Mouse (Mus musculus): ENCODE data around the gene Grin2d. TPM values are rescaled to one million over a fixed set of nuclear protein-coding genes. Genes with fewer than 3 reads are reported as not detected.

Gene Grin2d
- polyA plus RNA-seq, 1 experiment from 2014 or later = 4.3 TPM

DNA sequence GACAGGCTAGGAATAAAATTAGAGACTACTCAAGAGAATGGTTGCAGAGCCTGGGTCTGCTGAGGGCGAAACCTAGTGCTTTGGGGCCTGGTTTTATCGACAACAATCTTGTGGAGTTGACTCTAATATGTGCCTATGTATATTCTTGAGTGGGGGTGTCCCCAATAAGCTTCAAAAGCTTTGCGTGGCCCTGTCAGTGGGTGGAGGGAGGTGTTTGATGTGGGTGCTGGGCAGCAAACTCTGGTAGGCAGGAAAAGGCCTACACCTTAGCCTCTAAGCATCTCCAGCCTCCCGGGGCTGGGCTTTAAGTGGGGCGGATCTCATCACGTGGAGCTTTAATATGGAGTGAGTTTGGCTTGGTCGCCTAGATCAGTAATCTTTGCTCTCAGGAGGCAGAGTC lies 79.2 kb downstream of the Grin2d start:
- no peaks in the 10 kb centered on the region for H3K9me3 ChIP-seq
- H3K27ac ChIP-seq (replicated peaks) = no peak overlapping the region
- WGBS = 59% methylated on average over 7 of the region's 7 CpGs
- H3K27me3 ChIP-seq = no peaks in the 10 kb centered on the region
- no peak overlapping the region for H3K4me2 ChIP-seq
- peaks cover 64% of the 10 kb centered on the region for H3K36me3 ChIP-seq
- no peak overlapping the region for H3K9ac ChIP-seq
- no peak overlapping the region for H3K4me3 ChIP-seq
- ATAC-seq (ENCODE audit: low FRiP score, low read depth) = no peak
- peaks cover 26% of the 10 kb centered on the region for H3K4me1 ChIP-seq (replicated peaks)

DNA sequence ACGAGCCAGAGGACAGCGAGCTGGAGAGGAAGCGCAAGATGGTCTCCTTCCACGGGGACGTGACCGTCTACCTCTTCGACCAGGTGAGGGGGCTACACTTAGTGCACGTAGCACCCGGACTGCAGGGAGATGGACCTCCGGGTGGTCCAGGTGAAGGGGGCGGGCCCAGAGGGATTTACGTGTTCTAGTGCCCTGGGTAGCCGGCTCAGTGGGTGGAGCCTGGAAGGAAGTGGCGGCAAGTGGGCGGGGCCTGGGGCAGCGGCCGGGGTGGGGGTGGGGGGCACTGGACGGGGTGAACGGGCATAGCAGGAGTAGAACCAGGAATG lies 79.7 kb downstream of the Grin2d start:
- H3K9me3 ChIP-seq = no peaks in the 10 kb centered on the region
- no peak for ATAC-seq (ENCODE audit: low FRiP score, low read depth)
- no peak overlapping the region for H3K27ac ChIP-seq (replicated peaks)
- peak overlapping the region; percentile 53 for H3K4me2 ChIP-seq
- H3K4me1 ChIP-seq (replicated peaks) = peaks cover 26% of the 10 kb centered on the region
- peaks cover 64% of the 10 kb centered on the region for H3K36me3 ChIP-seq
- WGBS = 5% methylated on average over 19 of the region's 19 CpGs
- H3K4me3 ChIP-seq = peak overlapping the region; percentile 19
- H3K27me3 ChIP-seq = no peaks in the 10 kb centered on the region
- peak overlapping the region; percentile 30; the same call in 1 of the 2 replicates for H3K9ac ChIP-seq

- 4% methylated on average over 58 of the region's 60 CpGs for WGBS
Observed at GRCm38 (mm10) chr7:45797661-45798510, 80.3 kb downstream of the Grin2d start.

DNA sequence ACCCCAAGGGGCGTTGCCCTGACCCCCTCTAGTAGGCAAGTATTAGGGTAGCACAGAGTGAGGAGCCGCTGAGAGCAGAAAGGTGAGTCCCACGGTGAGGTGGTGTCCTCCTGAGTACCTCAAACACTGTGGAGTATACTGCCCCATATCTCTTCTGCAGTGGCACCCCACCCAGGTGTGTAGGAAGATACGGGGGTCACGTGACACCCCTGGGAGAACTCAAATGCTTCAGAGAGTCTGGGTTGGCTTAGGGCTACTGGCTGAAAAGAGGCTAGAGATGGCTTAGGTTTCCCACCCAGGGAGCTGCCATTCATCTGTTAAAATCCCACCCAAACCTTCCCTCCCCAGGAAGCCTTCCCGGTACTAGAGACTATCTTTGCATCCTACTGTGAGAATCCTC lies 81.2 kb downstream of the Grin2d start:
- ATAC-seq (ENCODE audit: low FRiP score, low read depth) = no peak
- Histone ChIP-seq H3K36me3 (peaks cover 63% of the 10 kb centered on the region), H3K4me2 (peak overlapping the region; percentile 53; the same call in 1 of the 2 replicates), H3K4me1 (replicated peaks) (peaks cover 26% of the 10 kb centered on the region), H3K9ac (no peak overlapping the region), H3K9me3 (no peaks in the 10 kb centered on the region), H3K27ac (replicated peaks) (no peak overlapping the region), H3K4me3 (no peak overlapping the region), H3K27me3 (no peaks in the 10 kb centered on the region)
- WGBS = 55% methylated on average over 6 of the region's 6 CpGs

More at GRCm38 (mm10) chr7:45797661-45798510, 80.3 kb downstream of the Grin2d start:
- Histone ChIP-seq H3K36me3 (peaks cover 65% of the 10 kb centered on the region), H3K9ac (peak overlapping the region; percentile 30; the same call in 1 of the 2 replicates), H3K4me2 (peak overlapping the region; percentile 53), H3K27ac (replicated peaks) (no peak overlapping the region), H3K4me1 (replicated peaks) (peaks cover 26% of the 10 kb centered on the region), H3K9me3 (no peaks in the 10 kb centered on the region), H3K27me3 (no peaks in the 10 kb centered on the region), H3K4me3 (peak overlapping the region; percentile 19)
- ATAC-seq (ENCODE audit: low FRiP score, low read depth) = no peak

DNA sequence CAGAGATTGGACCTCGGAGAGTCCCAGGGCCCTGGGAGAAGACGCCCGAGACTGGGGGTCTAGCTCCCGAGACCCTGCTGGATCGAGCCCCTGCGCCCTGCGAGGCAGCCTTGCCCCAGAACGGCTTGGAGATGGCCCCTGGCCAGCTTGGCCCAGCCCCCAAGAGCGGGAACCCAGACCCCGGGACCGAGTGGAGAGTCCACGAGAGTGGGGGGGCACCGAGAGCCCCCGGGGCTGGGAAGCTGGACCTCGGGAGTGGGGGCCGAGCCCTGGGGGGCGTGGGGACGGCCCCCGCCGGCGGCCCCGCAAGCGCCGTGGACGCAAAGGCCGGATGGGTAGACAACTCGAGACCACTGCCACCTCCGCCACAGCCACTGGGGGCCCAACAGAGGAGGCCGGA lies 83.2 kb downstream of the Grin2d start:
- no peak for ATAC-seq (ENCODE audit: low FRiP score, low read depth)
- Histone ChIP-seq H3K9me3 (no peaks in the 10 kb centered on the region; the same call in 1 of the 2 replicates), H3K27me3 (no peaks in the 10 kb centered on the region), H3K36me3 (peaks cover 66% of the 10 kb centered on the region), H3K4me1 (replicated peaks) (peaks cover 20% of the 10 kb centered on the region), H3K4me2 (no peak overlapping the region), H3K27ac (replicated peaks) (no peak overlapping the region), H3K4me3 (no peak overlapping the region), H3K9ac (no peak overlapping the region)
- 93% methylated on average over 29 of the region's 29 CpGs for WGBS

DNA sequence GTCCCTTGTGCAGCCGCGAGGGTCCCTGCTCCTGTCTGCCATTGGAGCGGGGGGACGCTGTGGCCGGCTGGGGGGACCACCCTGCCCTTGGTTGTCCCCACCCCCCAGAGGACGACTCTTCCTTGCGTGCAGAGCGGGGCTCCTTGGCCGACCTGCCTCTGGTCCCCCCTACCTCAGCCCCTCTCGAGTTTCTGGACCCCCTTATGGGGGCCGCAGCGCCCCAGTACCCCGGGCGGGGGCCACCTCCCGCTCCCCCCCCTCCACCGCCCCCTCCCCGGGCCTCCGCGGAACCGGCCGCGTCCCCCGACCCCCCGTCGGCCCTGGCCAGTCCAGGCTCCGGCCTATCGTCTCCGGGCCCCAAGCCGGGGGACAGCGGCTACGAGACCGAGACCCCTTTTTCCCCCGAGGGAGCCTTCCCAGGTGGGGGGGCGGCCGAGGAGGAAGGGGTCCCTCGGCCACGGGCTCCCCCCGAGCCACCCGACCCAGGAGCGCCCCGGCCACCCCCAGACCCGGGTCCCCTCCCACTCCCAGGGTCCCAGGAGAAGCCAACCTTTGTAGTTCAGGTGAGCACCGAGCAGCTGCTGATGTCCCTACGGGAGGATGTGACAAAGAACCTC lies 84.1 kb downstream of the Grin2d start:
- Histone ChIP-seq H3K9me3 (no peaks in the 10 kb centered on the region; the same call in 1 of the 2 replicates), H3K4me3 (no peak overlapping the region), H3K4me1 (replicated peaks) (peaks cover 20% of the 10 kb centered on the region), H3K9ac (no peak overlapping the region), H3K36me3 (peaks cover 72% of the 10 kb centered on the region), H3K27ac (replicated peaks) (no peak overlapping the region), H3K4me2 (no peak overlapping the region), H3K27me3 (no peaks in the 10 kb centered on the region)
- no peak for ATAC-seq (ENCODE audit: low FRiP score, low read depth)
- WGBS = 88% methylated on average over 38 of the region's 44 CpGs

DNA sequence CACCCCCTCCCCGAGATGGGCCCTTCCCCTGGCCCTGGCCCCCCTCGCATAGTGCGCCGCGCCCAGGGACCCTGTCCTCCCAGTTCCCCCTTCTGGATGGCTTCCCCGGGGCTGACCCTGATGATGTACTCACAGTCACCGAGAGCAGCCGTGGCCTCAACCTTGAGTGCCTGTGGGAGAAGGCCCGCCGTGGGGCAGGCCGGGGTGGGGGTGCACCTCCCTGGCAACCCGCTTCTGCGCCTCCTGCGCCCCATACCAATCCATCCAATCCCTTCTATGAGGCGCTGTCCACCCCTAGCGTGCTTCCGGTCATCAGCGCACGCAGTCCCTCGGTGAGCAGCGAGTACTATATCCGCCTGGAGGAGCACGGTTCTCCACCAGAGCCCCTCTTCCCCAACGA lies 84.9 kb downstream of the Grin2d start:
- Histone ChIP-seq H3K27ac (replicated peaks) (no peak overlapping the region), H3K36me3 (peaks cover 80% of the 10 kb centered on the region), H3K4me1 (replicated peaks) (peaks cover 15% of the 10 kb centered on the region), H3K4me3 (no peak overlapping the region), H3K4me2 (no peak overlapping the region), H3K9me3 (no peaks in the 10 kb centered on the region; the same call in 1 of the 2 replicates), H3K9ac (no peak overlapping the region), H3K27me3 (no peaks in the 10 kb centered on the region)
- WGBS = 90% methylated on average over 24 of the region's 24 CpGs
- ATAC-seq (ENCODE audit: low FRiP score, low read depth) = no peak

DNA sequence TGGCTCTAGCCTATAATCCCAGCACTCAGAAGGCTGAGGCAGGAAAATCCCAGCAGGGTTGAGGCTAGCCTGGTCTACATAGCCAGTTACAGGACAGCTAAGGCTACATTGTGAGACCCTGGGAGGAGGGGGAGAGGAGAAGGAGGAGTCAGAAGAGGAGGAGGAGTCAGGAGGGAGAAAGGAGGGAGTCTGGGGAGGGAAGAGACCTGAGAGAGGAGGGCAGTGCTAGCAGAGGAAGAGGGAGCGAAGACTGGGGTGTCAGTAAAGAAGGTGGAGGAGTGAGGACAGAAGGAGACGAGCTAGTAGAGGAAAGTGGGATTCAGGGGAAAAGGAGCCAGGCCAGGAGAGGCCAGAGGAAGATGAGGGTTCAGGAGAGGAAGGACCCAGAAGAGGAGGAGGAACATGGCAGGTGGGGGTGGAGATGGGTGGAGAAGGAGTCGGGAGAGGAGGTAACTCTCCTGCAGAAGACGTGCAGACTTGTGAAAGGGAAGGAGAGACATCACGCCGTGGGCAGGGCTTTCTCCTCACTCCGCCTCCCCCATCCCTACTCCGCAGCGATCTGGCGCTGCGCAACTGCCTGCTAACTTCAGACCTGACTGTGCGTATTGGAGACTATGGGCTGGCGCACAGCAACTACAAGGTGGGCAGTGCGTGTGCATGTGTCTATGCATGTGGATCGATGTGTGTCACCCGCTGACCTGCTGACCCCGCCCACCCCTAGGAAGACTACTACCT lies 86.3 kb downstream of the Grin2d start:
- H3K27ac ChIP-seq (replicated peaks) = no peak overlapping the region
- no peak overlapping the region for H3K4me3 ChIP-seq
- WGBS = 77% methylated on average over 17 of the region's 17 CpGs
- H3K4me1 ChIP-seq (replicated peaks) = peaks cover 15% of the 10 kb centered on the region
- no peak overlapping the region for H3K4me2 ChIP-seq
- no peaks in the 10 kb centered on the region; the same call in 1 of the 2 replicates for H3K9me3 ChIP-seq
- no peaks in the 10 kb centered on the region for H3K27me3 ChIP-seq
- peaks cover 83% of the 10 kb centered on the region for H3K36me3 ChIP-seq
- no peak overlapping the region for H3K9ac ChIP-seq
- no peak for ATAC-seq (ENCODE audit: low FRiP score, low read depth)

- H3K9me3 ChIP-seq = no peaks in the 10 kb centered on the region; the same call in 1 of the 2 replicates
- H3K4me2 ChIP-seq = no peak overlapping the region
- WGBS = 75% methylated on average over 6 of the region's 6 CpGs
- no peak overlapping the region for H3K4me3 ChIP-seq
- no peaks in the 10 kb centered on the region for H3K27me3 ChIP-seq
- H3K4me1 ChIP-seq (replicated peaks) = peaks cover 19% of the 10 kb centered on the region
- H3K9ac ChIP-seq = no peak overlapping the region
- H3K36me3 ChIP-seq = peaks cover 76% of the 10 kb centered on the region
- H3K27ac ChIP-seq (replicated peaks) = no peak overlapping the region
- ATAC-seq (ENCODE audit: low FRiP score, low read depth) = no peak
Observed at GRCm38 (mm10) chr7:45790721-45791120, 87.5 kb downstream of the Grin2d start.

DNA sequence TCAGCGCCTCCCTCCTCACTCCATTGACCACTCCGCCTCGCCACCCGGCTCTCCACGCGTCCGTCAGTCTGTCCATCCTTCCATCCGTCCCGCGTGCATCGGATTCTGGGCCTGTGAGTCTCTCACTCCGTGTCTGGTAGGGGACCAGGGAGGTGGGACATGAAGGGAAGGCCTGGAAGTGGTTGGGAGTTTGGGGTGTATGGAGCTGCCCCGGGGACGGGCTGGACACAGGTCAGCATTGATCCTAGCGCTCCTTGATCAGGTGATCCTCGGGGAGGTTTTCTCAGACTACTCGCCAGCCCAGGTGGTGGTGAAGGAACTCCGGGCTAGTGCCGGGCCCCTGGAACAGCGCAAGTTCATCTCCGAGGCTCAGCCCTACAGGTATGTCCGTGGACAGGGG lies 90.5 kb downstream of the Grin2d start:
- H3K4me1 ChIP-seq (replicated peaks) = peaks cover 22% of the 10 kb centered on the region
- H3K4me3 ChIP-seq = peak overlapping the region; percentile 90; the same call in 1 of the 2 replicates
- ATAC-seq (ENCODE audit: low FRiP score, low read depth) = no peak
- 89% methylated on average over 22 of the region's 22 CpGs for WGBS
- H3K9ac ChIP-seq = no peak overlapping the region
- no peaks in the 10 kb centered on the region for H3K27me3 ChIP-seq
- peaks cover 49% of the 10 kb centered on the region for H3K36me3 ChIP-seq
- H3K4me2 ChIP-seq = peak overlapping the region; percentile 64
- H3K9me3 ChIP-seq = no peaks in the 10 kb centered on the region; the same call in 1 of the 2 replicates
- no peak overlapping the region for H3K27ac ChIP-seq (replicated peaks)

GRCm38 (mm10) chr7:45786661-45787413 lies 91.3 kb downstream of the Grin2d start:
- no peaks in the 10 kb centered on the region; the same call in 1 of the 2 replicates for H3K9me3 ChIP-seq
- H3K36me3 ChIP-seq = peaks cover 42% of the 10 kb centered on the region
- no peaks in the 10 kb centered on the region for H3K27me3 ChIP-seq
- peak overlapping the region; percentile 97 for H3K27ac ChIP-seq (replicated peaks)
- WGBS = 9% methylated on average over 16 of the region's 17 CpGs
- peak overlapping the region; percentile 90 for H3K4me3 ChIP-seq
- H3K4me2 ChIP-seq = peak overlapping the region; percentile 64
- H3K4me1 ChIP-seq (replicated peaks) = peaks cover 22% of the 10 kb centered on the region
- peak; percentile 21; the same call in 1 of the 2 replicates for ATAC-seq (ENCODE audit: low FRiP score, low read depth)
- H3K9ac ChIP-seq = peak overlapping the region; percentile 96
